Mouse (Mus musculus): ENCODE results near the gene Prdm12.

- no peak for TF ChIP-seq POLR2A (IDR thresholded peaks at IDR 0.05; ENCODE audit: low read depth, low read length)
- TF ChIP-seq CTCF (IDR thresholded peaks at IDR 0.05; ENCODE audit: extremely low read depth, insufficient read length, insufficient replicate concordance, low read depth, low read length): no peak
Measured at GRCm38 (mm10) chr2:31619208-31619607, 20.6 kb upstream of the Prdm12 start.
